8 mouse cellular contexts compared by ENCODE assay signal in the genomic region with DNA sequence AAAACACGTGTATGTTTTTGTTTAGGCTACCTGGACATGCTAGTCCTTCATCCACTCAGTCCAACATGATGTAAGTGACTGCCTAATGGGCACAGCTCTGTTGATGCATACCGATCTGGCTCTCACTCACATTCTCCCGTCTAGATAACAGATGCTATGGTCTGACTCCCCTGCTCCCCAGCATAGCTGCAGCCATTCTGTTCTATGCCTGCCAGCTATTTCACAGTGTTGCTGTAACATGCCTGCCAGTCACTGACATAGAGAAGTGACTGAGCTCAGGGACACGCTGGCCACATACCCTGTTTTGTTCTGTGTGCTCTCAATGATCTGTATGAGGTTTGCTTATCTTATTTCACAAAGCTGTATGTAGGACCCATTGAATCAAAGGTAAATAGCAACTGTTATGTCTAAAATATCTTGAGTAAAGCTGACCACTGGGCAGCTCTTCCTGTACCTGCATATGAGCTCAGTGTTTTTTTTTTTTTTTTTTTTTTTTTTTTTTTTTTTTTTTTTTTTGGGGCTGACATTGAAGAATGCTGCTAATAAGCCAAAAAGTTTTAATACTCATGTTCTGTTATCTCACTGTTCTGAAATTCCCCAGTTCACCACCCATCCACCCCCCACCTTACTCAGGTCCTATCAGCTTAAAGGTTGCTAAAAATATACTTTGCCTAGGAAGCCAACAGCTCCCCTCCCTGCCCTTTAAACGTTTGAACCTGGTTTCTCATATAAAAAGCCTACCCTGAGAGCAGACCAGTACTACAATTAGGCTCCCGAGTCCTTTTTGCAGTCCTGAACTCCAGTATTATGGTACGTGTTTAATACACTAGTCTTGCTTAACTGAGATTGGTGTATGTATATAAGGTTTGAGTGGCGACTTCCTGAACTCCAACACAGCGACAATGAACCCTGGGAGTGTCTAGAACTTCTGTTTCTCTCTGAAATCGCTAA. TPM values are rescaled to one million over a fixed set of nuclear protein-coding genes. Genes with fewer than 3 reads are reported as not detected.
DNase-seq lines count a peak whose midpoint lies in the region; ATAC-seq and TF ChIP-seq lines count a peak whose summit lies in the region.

No protein-coding gene starts in this region.

- peak; percentile 62 for ATAC-seq in heart, embryonic 14.5 days (ENCODE audit: insufficient number of reproducible peaks, insufficient read depth, low FRiP score, low read depth)
- ATAC-seq in liver, embryonic 12.5 days, result peak; percentile 51
- no peak for ATAC-seq in neural tube, embryonic 14.5 days (ENCODE audit: low read depth)

- H3K27ac ChIP-seq in layer of hippocampus, adult 2 months, result peak overlapping the region; percentile 75
- H3K27ac ChIP-seq in heart, embryonic 14.5 days (replicated peaks in 1 of 2; ENCODE audit: control insufficient read depth in 1 of 2, insufficient read depth in 1 of 2, low read depth in 2 of 2, low read length in 2 of 2), result peak overlapping the region; percentile 88 to 94
- peak overlapping the region; percentile 71 for H3K27ac ChIP-seq in liver, embryonic 12.5 days
- H3K27ac ChIP-seq in neural tube, embryonic 14.5 days (ENCODE audit: low read depth, low read length), result no peak overlapping the region

- H3K9me3 ChIP-seq in heart, embryonic 14.5 days (ENCODE audit: control insufficient read depth, low read length), result no peaks in the 10 kb centered on the region
- H3K9me3 ChIP-seq in liver, embryonic 12.5 days (replicated peaks), result no peaks in the 10 kb centered on the region
- no peaks in the 10 kb centered on the region for H3K9me3 ChIP-seq in neural tube, embryonic 14.5 days (ENCODE audit: control insufficient read depth, low read length)

- peak overlapping the region; percentile 75 for H3K4me2 ChIP-seq in heart, embryonic 14.5 days (ENCODE audit: low read length)
- H3K4me2 ChIP-seq in liver, embryonic 12.5 days, result peak overlapping the region; percentile 80
- peak overlapping the region; percentile 64 for H3K4me2 ChIP-seq in neural tube, embryonic 14.5 days (ENCODE audit: low read depth, low read length)

- intact Hi-C loops in left cerebral cortex, postnatal 25 days (cut with DNase I), result no loop called here

- no peak for DNase-seq in layer of hippocampus, adult 2 months (ENCODE audit: low spot score in 2 of 2)
- no peak for DNase-seq in layer of hippocampus, postnatal 25 days (ENCODE audit: extremely low spot score in 1 of 2, low spot score in 1 of 2)
- DNase-seq in brain, adult 2 months (ENCODE audit: low read depth, low spot score), result peak; percentile 55
- DNase-seq in left cerebral cortex, postnatal 25 days (ENCODE audit: low spot score in 2 of 2), result no peak
- no peak for DNase-seq in layer of hippocampus, adult 18-20 months (ENCODE audit: low spot score in 2 of 2)

- no peak for TF ChIP-seq CTCF in layer of hippocampus, adult 2 months (conservative IDR thresholded peaks at IDR 0.05)

- 8% methylated on average over 10 of the region's 10 CpGs for WGBS in heart, embryonic 14.5 days
- 16% methylated on average over 10 of the region's 10 CpGs for WGBS in liver, embryonic 12.5 days (ENCODE audit: insufficient replicate concordance)
- WGBS in neural tube, embryonic 14.5 days, result 35% methylated on average over 10 of the region's 10 CpGs

- H3K4me1 ChIP-seq in heart, embryonic 14.5 days (ENCODE audit: control insufficient read depth in 2 of 2, insufficient read depth in 2 of 2, low read length in 2 of 2), result peaks cover 3 to 12% of the 10 kb centered on the region in 2 experiments
- peaks cover 29% of the 10 kb centered on the region for H3K4me1 ChIP-seq in liver, embryonic 12.5 days
- peaks cover 4% of the 10 kb centered on the region; the same call in 1 of the 2 replicates for H3K4me1 ChIP-seq in neural tube, embryonic 14.5 days (ENCODE audit: control insufficient read depth, insufficient read depth, low read length)

- peak overlapping the region; percentile 76 for H3K9ac ChIP-seq in heart, embryonic 14.5 days (ENCODE audit: low read length)
- peak overlapping the region; percentile 72 for H3K9ac ChIP-seq in liver, embryonic 12.5 days
- H3K9ac ChIP-seq in neural tube, embryonic 14.5 days (replicated peaks; ENCODE audit: low read depth, low read length), result peak overlapping the region; percentile 7; the same call in 1 of the 2 replicates

- no peaks in the 10 kb centered on the region for H3K27me3 ChIP-seq in heart, embryonic 14.5 days (ENCODE audit: control insufficient read depth, insufficient read depth, low read length)
- H3K27me3 ChIP-seq in liver, embryonic 12.5 days (replicated peaks), result no peaks in the 10 kb centered on the region
- H3K27me3 ChIP-seq in neural tube, embryonic 14.5 days (ENCODE audit: control insufficient read depth, insufficient read depth, low read length), result no peaks in the 10 kb centered on the region

- H3K36me3 ChIP-seq in heart, embryonic 14.5 days (ENCODE audit: control insufficient read depth, insufficient read depth, low read length), result peaks cover 15% of the 10 kb centered on the region
- peaks cover 13% of the 10 kb centered on the region for H3K36me3 ChIP-seq in liver, embryonic 12.5 days
- no peaks in the 10 kb centered on the region for H3K36me3 ChIP-seq in neural tube, embryonic 14.5 days (ENCODE audit: control insufficient read depth, insufficient read depth, low read length)

- H3K4me3 ChIP-seq in layer of hippocampus, adult 2 months, result peak overlapping the region; percentile 74
- peak overlapping the region; percentile 53 to 80; a peak in 3 of 4 replicates for H3K4me3 ChIP-seq in heart, embryonic 14.5 days (ENCODE audit: control insufficient read depth in 1 of 2, insufficient read depth in 1 of 2, low read depth in 1 of 2, low read length in 2 of 2)
- peak overlapping the region; percentile 65 for H3K4me3 ChIP-seq in liver, embryonic 12.5 days
- peak overlapping the region; percentile 34 for H3K4me3 ChIP-seq in neural tube, embryonic 14.5 days (ENCODE audit: low read depth, low read length)

RNA-seq across cellular contexts. Expression of gene Zfp607a, which starts 2.2 kb away (rescaled TPM):
- 1 to 10 TPM; 2.6 to 2.9 TPM for total RNA-seq in layer of hippocampus, adult 2 months (2021)
- total RNA-seq in layer of hippocampus, postnatal 25 days (2021), result 1 to 10 TPM; 2.2 to 2.3 TPM
- polyA plus RNA-seq in heart, embryonic 14.5 days (2014; fragmentation: Nextera tagmentation; extraction: Ambion mirVana), result 3.5 and 3.8 TPM in 2 replicates
- 2.1 and 2.2 TPM in 2 replicates for polyA plus RNA-seq in liver, embryonic 12.5 days (2016; fragmentation: Nextera tagmentation; extraction: Ambion mirVana)
- polyA plus RNA-seq in neural tube, embryonic 14.5 days (2014; fragmentation: Nextera tagmentation; extraction: Ambion mirVana), result 1.0 and 1.4 TPM in 2 replicates
- 1 to 10 TPM; 1.7 to 2.0 TPM for total RNA-seq in left cerebral cortex, postnatal 25 days (2021)
- total RNA-seq in layer of hippocampus, adult 18-20 months (2021), result 1 to 10 TPM; 2.2 to 2.3 TPM

RNA-seq across cellular contexts. Expression of gene Zfp59, which starts 21.2 kb away (rescaled TPM):
- total RNA-seq in layer of hippocampus, adult 2 months (2021), result 1 to 10 TPM; 4.0 to 4.4 TPM
- total RNA-seq in layer of hippocampus, postnatal 25 days (2021), result 1 to 10 TPM; 4.0 to 4.8 TPM
- polyA plus RNA-seq in heart, embryonic 14.5 days (2014; fragmentation: Nextera tagmentation; extraction: Ambion mirVana), result 5.2 and 6.7 TPM in 2 replicates
- polyA plus RNA-seq in liver, embryonic 12.5 days (2016; fragmentation: Nextera tagmentation; extraction: Ambion mirVana), result 2.6 and 3.1 TPM in 2 replicates
- 10.2 and 11.5 TPM in 2 replicates for polyA plus RNA-seq in neural tube, embryonic 14.5 days (2014; fragmentation: Nextera tagmentation; extraction: Ambion mirVana)
- 1 to 10 TPM; 4.2 to 4.6 TPM for total RNA-seq in left cerebral cortex, postnatal 25 days (2021)
- 1 to 10 TPM; 4.2 to 4.7 TPM for total RNA-seq in layer of hippocampus, adult 18-20 months (2021)

RNA-seq across cellular contexts. Expression of gene Zfp626, which starts 52.6 kb away (rescaled TPM):
- 1 to 10 TPM; 7.6 to 8.7 TPM for total RNA-seq in layer of hippocampus, adult 2 months (2021)
- total RNA-seq in layer of hippocampus, postnatal 25 days (2021), result 1 to 10 TPM; 8.9 to 9.0 TPM
- 1.2 TPM in 2 replicates for polyA plus RNA-seq in heart, embryonic 14.5 days (2014; fragmentation: Nextera tagmentation; extraction: Ambion mirVana)
- polyA plus RNA-seq in liver, embryonic 12.5 days (2016; fragmentation: Nextera tagmentation; extraction: Ambion mirVana), result 0.89 and 1.0 TPM in 2 replicates
- polyA plus RNA-seq in neural tube, embryonic 14.5 days (2014; fragmentation: Nextera tagmentation; extraction: Ambion mirVana), result 1.5 and 2.5 TPM in 2 replicates
- 1 to 10 TPM; 7.2 to 8.2 TPM for total RNA-seq in left cerebral cortex, postnatal 25 days (2021)
- 1 to 10 TPM; 8.0 to 8.3 TPM for total RNA-seq in layer of hippocampus, adult 18-20 months (2021)

Comparison
In these comparisons a context has a peak if more than half of its experiments do, and no peak if none do; other contexts are left out.
1. H3K9ac ChIP-seq: peak in every context shown above with its lines; median percentile 76 in heart, embryonic 14.5 days; 72 in liver, embryonic 12.5 days; 7 in neural tube, embryonic 14.5 days.